Mouse (Mus musculus) CH12.LX (cell line): Measurements from ENCODE around the gene Fam186b.

Experiments used
- POLR2A ChIP-seq: IDR thresholded peaks from 2 replicates; pipeline ENCODE4 v1.6.1; 2011; ENCODE audit warnings: low read depth, mild to moderate bottlenecking, improper control_type of control experiment, low read length
- ZMIZ1 ChIP-seq: IDR thresholded peaks from 2 replicates; pipeline ENCODE4 v1.6.1; 2012; ENCODE audit warnings: low read depth, mild to moderate bottlenecking, inconsistent platforms, low read length, improper control_type of control experiment

DNA sequence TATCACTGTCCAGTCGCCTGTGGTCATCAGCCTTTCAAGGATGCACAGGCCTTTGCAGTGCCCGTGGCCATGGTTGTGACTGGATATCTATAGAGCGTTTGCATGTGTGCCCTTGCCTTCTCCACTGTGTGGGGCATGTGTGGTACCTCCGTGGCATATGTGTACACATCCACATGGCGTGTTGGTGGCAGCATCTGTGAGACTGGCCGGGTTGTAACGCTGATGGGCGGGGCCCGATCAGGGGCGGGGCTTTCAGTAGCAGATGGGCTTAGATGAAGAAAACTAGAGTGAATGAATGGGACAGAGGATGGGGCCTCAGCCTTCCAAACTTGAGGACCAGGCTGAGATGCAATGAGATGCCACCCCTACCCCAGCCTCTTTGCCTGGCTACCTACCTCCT, 63.7 kb downstream of the Fam186b start:
- TF ChIP-seq POLR2A, result no peak
- TF ChIP-seq ZMIZ1, result no peak
